Mouse (Mus musculus) right cerebral cortex, postnatal 10 days (tissue): ENCODE measurements around the gene Prr13.

Source experiments
- DNase-seq, 2 experiments: peaks; one replicate each; pipeline ENCODE4 v3.0.0; 2021; ENCODE audit warnings: low spot score in 2 of 2

Gene Prr13

DNA sequence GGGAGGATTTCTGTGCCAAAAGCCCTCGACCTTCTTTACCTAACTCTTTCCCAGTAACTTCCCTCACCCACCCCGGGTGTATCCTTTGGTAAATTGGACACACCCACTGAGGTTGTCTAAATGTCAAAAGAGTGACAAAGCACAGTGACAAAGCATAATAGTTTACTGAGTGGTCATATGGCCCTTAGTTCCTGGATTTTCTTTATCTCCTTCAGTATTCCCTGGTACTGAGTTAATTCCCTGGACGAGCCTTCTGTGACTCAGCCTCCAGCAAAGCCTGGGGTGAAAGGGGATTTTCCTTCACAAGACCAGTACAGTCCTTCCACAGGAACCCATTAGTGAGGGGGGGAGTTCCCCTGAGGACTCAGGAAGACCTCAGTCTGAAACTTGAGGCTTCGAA lies 2.1 kb downstream of the Prr13 start:
- DNase-seq: no peak

GRCm38 (mm10) chr15:102461430-102462075 lies 2.7 kb downstream of the Prr13 start:
- no peak for DNase-seq

DNA sequence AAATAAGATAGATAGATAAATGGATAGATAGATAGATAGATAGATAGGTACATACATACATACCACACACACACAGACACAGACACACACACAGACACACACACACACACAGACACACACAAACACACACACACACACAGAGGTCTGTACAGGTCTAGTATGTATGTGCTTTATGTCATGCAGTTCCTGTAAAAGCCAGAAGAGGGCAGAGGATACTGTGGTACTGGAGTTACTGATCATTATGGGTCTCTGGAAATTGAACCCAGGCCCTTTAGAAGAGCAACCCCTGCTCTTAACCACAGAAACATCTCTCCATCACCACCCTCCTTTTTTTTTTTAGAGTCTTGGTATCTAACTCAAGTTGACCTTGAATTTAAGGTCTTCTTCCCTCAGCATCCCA lies 4.8 kb downstream of the Prr13 start:
- DNase-seq: no peak

- no peak for DNase-seq
These were observed 10.0 kb downstream of the Prr13 start for GRCm38 (mm10) chr15:102468675-102469370.

GRCm38 (mm10) chr15:102470183-102470604 lies 11.4 kb downstream of the Prr13 start, which contains the start of gene Pcbp2:
Gene Pcbp2 (plus strand): TSS chr15:102470539.
- DNase-seq: peak; percentile 98

GRCm38 (mm10) chr15:102470605-102471294 lies 11.9 kb downstream of the Prr13 start:
- DNase-seq: peak; percentile 88

DNA sequence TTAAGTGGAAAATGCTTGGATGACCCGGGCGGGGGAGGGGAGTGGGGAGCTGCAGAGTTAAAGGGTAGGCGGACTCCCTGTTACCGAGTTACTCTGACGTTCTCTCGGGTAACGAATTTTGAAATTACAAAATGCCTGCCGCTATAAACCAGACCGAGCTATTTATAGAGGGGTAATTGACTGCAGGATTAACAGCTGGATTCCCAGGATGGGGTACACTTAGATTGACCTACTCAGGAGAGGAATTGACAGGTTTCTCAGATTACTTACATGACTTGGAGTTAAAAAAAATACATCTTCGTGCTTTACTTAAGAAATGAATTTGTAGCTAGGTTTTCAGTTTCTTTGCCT lies 12.4 kb downstream of the Prr13 start:
- no peak for DNase-seq

DNA sequence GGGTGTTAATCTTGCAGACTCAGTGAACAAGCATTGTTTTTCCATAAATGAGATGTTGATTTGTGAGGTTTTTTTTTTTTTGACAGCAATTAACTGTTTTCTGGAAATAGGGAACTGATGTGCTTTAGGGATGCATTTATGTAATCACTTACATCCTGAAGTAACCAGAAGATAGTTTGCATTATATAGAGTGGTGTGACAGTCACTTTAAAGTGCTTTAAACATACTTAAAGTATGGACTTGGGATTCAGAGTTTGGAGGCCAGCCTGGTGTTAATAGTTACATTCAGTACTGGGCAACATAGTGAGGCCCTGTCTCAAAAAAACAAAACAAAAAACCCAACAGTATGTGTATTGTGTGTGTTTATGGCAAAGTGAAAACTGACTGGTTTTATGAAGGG lies 12.9 kb downstream of the Prr13 start:
- DNase-seq: no peak

DNA sequence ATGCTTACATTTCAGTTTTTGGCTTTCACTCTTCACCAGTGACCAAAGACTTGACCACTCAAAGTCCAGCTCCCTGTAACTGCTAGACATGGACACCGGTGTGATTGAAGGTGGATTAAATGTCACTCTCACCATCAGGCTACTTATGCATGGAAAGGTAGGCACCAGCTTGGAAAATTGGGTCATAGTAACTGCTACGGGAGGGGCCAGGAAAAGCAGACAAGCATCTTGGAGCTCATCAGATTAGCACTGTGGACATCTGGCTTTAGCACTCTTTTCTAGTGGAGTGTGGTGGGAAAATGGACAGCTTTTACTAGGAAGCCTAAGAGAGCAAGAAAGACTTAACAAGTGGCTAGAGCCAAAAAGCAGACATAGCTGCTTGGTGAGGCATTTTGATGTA lies 14.4 kb downstream of the Prr13 start:
- no peak for DNase-seq

- DNase-seq: no peak
These were observed 15.7 kb downstream of the Prr13 start for GRCm38 (mm10) chr15:102474520-102474919.

DNA sequence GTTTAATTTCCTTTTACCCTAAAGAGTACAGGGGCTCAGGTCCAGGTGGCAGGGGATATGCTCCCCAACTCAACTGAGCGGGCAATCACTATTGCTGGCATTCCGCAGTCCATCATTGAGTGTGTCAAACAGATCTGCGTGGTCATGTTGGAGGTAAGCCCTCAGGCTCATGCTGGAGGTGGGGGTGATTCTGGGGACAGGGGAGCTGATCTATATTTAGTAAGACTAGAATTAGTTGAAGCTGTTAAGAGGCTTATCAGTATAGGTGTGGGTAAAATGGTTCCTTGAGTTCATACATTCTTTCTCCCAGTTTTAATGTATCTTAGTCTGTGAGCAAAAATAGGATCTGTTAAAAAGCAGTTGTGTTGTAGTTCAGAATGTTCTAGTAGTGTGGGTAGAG lies 24.3 kb downstream of the Prr13 start:
- no peak for DNase-seq

GRCm38 (mm10) chr15:102485853-102486252 lies 27.0 kb downstream of the Prr13 start:
- DNase-seq: no peak

GRCm38 (mm10) chr15:102487664-102488063 lies 28.8 kb downstream of the Prr13 start:
- DNase-seq: no peak

- DNase-seq: no peak
These were observed 39.5 kb downstream of the Prr13 start for GRCm38 (mm10) chr15:102498322-102498721.

DNA sequence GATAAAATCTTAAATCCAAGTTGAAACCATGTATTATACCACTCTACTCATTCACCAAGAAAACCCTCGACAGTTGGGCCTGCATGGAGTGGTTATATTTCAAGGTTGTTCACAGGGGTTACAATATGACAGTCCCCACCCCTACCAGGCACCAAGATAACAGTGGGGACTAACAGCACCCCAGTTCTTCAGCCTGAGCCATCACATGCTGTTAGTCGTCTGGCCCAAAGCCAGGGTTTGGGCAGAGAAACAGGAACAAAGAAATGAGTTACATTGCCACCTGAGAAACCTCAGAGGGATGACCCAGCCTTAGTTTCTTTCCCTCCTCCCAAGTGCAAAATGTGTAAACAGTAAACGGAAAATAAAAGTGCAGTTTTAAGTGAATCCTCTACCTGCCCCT lies 40.5 kb downstream of the Prr13 start:
- DNase-seq: peak in 1 of 2 experiments; percentile 29

DNA sequence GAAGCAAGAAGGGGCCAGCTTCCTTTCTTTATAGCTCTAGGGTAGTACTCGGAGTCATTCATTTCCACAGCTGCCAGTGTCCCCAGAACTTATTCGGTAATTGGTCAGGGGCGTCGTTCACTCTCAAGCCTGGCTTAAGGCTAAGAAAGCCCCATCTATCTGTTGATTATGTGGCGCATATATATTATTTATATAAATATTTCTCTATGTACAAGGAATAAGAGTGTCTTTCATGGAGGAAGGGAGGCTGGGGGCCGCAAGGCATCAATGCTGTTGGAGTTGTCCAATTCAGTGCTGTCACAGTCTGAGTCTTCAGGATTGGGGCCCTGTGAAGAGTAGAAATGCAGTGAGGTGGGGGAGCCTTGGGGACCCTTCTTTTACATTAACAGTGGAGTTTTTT lies 41.0 kb downstream of the Prr13 start:
- no peak for DNase-seq

DNA sequence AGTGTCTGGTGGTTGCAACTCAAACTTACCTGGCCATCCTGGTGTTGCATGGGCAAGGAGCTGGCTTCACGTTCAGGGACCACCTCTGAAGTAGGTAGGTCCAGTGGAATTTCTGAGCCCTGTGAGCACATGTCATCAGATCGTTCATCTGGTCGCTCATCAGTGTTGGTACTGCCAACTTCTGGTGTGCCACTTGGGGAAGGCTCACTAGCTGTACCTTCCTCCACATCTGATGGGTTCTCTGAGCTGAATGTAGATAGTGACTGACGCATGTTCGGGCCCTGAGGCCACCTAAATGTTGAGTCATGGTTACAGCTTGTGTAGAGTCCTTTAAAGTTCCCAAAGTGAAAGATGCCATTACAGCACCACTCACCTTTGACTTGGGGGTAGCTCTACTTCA lies 41.7 kb downstream of the Prr13 start:
- peak in 1 of 2 experiments; percentile 26 for DNase-seq

DNA sequence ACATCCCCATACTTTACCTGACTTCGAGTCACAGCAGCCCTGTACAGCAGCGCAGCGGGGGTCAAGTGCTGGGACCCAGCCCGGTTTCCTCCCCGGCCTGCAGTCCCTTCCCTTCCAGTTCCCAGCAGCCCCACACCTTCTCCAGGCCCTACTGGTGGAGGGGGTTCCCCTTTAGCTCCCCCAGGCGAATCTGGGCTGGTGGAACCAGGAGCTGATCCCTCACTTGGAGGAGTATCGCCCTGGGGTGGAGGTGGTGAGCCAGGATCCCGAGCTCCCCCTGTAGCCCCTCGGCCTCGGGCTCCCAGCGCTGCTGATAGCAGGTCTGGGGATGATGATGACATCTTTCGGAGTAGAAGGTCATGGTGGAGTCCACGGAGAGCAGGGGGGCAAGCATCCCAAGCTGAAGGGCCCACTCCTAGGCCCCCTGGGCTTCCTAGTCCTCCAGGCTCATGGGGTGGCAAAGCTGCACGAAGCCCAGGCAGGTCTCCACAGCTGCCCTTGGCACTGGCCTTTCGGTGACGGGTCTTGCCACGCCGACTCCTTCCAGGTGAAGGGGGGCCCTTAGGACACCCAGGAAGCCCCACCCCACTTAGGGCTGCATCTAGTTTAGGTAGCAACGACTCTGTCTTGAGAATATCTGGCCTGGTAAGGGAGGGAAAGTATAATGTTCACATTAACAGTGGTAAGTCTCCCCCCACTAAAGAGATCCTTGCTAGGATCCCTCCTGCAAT lies 42.4 kb downstream of the Prr13 start:
- DNase-seq: peak; percentile 18 to 26

DNA sequence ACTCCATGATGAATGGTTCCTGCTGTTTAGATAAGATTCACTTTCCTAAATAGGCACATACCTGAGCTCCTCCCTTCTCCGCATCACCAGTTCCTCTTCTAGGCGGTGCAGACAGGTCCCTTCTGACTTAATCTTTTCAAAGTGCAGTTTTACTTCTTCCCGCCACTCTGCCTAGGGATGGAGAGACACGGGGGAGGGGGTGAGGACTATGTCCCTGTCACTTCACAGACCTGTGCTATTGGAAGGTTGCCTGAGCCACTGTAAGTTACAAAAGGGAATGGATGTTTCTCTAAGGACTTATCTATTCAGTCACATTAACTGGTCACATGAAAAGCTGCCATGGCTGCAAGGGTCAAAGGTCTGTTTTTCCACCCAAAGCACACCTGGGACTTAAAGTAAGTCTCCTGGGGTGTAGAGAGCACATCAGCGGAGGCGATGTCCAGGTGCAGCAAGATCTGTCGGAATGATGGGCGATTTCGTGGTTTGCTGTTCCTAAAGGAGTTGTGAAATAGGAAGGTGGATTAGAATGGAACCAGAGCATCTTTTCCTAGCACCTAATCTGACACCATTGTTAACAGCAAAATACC lies 43.5 kb downstream of the Prr13 start:
- peak; percentile 19 to 30 for DNase-seq

GRCm38 (mm10) chr15:102503447-102503846 lies 44.6 kb downstream of the Prr13 start, which contains the start of gene Gm10337:
Gene Gm10337 (plus strand): TSS chr15:102503722.
- peak; percentile 7 to 23 for DNase-seq

DNA sequence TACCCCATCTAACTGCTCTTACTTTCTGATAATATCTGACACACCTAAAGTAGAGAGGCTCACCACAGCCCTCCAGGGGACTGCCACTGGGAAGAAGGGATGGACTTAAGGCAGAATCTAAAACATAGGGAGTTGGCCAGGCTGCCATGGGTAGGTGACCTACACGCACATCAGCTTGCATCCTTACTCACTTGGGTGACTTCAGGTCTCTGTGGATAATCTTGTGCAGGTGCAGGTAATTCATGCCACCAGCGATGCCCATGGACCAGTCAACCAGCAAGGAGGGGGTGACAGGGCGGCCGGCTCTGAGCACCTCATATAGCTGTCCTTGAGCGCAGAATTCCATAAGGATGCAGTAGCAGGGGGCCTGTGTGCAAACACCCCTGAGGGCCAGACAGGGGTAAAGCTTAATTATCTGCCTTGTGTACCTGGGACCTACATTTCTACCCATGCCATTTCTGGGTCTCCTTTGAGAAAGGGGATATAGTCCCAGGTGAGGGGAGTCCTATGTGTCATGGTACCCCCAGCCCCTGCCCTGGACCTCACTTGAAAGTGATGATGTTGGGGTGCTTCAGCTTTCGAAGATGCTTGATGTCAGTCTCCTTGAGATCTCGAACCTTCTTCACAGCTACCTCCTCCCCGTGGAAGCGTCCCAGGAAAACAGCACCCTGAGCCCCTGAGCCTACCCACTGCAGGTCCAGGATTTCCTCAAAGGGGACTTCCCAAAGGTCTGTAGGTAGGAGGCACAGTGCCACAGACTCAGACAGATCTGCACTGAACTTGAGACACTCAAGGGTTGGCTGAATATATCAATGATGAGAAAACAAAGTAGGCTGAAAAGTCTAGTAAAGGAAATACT lies 45.3 kb downstream of the Prr13 start:
- peak; percentile 23 to 28 for DNase-seq
